In the genomic region with DNA sequence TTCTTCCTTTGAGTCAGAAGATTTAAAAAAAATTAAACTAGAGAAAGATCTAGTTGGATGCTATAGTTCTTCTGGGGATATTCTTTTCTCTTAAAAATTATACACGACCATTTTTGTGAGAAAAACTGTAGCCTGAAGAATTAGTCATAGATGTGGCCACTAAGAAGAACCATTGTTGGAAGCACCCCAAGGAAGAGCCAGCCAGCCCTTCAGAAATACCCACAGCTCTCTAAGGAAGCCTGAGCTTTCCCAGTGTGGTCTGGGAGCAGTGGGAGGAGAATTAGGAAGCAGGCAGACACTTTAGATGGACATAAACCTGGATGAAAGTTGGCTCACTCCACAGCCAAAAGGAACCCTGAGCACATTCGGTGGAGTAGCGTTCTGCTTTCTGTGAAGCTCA, we compare ENCODE assay signal across 22 mouse cellular contexts. TPM values are rescaled to one million over a fixed set of nuclear protein-coding genes. Genes with fewer than 3 reads are reported as not detected.
A peak's percentile ranks its signal among the peaks of the same experiment; 100 is the strongest.
DNase-seq lines count a peak whose midpoint lies in the region; ATAC-seq and TF ChIP-seq lines count a peak whose summit lies in the region.
"Had no signal": no experiment of that assay in that cellular context is flagged by ENCODE, and none has a peak within 500 bp of the region (broad histone marks: within the 10 kb centered on the region; RNA-seq: fewer than 3 reads in every experiment).

No protein-coding gene starts in this region.

- TF ChIP-seq POLR2A in limb, embryonic 14.5 days (IDR thresholded peaks at IDR 0.05; ENCODE audit: borderline replicate concordance, extremely low read depth, insufficient read depth, insufficient read length) = no peak

- no peak overlapping the region for H3K9ac ChIP-seq in kidney, postnatal 0 days (ENCODE audit: low read depth, low read length)
- H3K9ac ChIP-seq in limb, embryonic 14.5 days (ENCODE audit: low read depth, low read length, severe bottlenecking) = no peak overlapping the region
- H3K9ac ChIP-seq: embryonic facial prominence, embryonic 13.5 days; forebrain, embryonic 15.5 days; heart, embryonic 15.5 days; midbrain, embryonic 12.5 days; neural tube, embryonic 13.5 days had no signal

- H3K9me3 ChIP-seq in kidney, postnatal 0 days (replicated peaks; ENCODE audit: low read length) = no peaks in the 10 kb centered on the region
- H3K9me3 ChIP-seq in limb, embryonic 14.5 days (ENCODE audit: control insufficient read depth, low read length) = no peaks in the 10 kb centered on the region
- H3K9me3 ChIP-seq: embryonic facial prominence, embryonic 13.5 days; forebrain, embryonic 15.5 days; heart, embryonic 15.5 days; midbrain, embryonic 12.5 days; neural tube, embryonic 13.5 days had no signal

- no peaks in the 10 kb centered on the region for H3K27me3 ChIP-seq in kidney, postnatal 0 days (ENCODE audit: insufficient read depth, low read length)
- no peaks in the 10 kb centered on the region for H3K27me3 ChIP-seq in limb, embryonic 14.5 days (ENCODE audit: control insufficient read depth, insufficient read depth, low read length)
- H3K27me3 ChIP-seq: embryonic facial prominence, embryonic 13.5 days; forebrain, embryonic 15.5 days; heart, embryonic 15.5 days; neural tube, embryonic 13.5 days had no signal

- no peaks in the 10 kb centered on the region for H3K4me1 ChIP-seq in kidney, postnatal 0 days (replicated peaks; ENCODE audit: insufficient read depth, low read length)
- H3K4me1 ChIP-seq in limb, embryonic 14.5 days (ENCODE audit: control insufficient read depth, insufficient read depth, low read length) = peaks cover 4% of the 10 kb centered on the region; the same call in 1 of the 2 replicates
- H3K4me1 ChIP-seq: forebrain, embryonic 15.5 days; midbrain, embryonic 12.5 days had no signal

- H3K27ac ChIP-seq in gastrocnemius, adult 2 months = peak overlapping the region; percentile 38; the same call in 1 of the 2 replicates
- H3K27ac ChIP-seq in kidney, postnatal 0 days = 0 out of 2 replicates have a peak overlapping the region, but pooled peaks have one; percentile 28
- no peak overlapping the region for H3K27ac ChIP-seq in limb, embryonic 14.5 days (replicated peaks; ENCODE audit: low read depth, low read length)
- H3K27ac ChIP-seq: embryonic facial prominence, embryonic 13.5 days; forebrain, embryonic 15.5 days; heart, embryonic 15.5 days; midbrain, embryonic 12.5 days; neural tube, embryonic 13.5 days had no signal

- no peak for DNase-seq in gastrocnemius, adult 2 months
- no peak for DNase-seq in gastrocnemius, postnatal 25 days
- DNase-seq in kidney, postnatal 0 days (ENCODE audit: low spot score) = no peak
- no peak for DNase-seq in kidney, adult 8-10 months
- peak; percentile 62 for DNase-seq in NIH3T3 (ENCODE audit: low read depth)
- no peak for DNase-seq in limb, embryonic 14.5 days (ENCODE audit: low spot score)
- DNase-seq in right cerebral cortex, postnatal 10 days (ENCODE audit: low spot score in 2 of 2) = no peak
- no peak for DNase-seq in urinary bladder, postnatal 25 days (ENCODE audit: low spot score)
- DNase-seq: B cell, adult 2 months; cerebellum, adult 9-10 months; kidney, adult 11 months; kidney, postnatal 4 days; liver; right cerebral cortex, postnatal 14 days; spleen, adult 18-20 months; thymus, postnatal 25 days had no signal

- intact Hi-C loops in gastrocnemius, adult 2 months (cut with DNase I) = no loop called here

- H3K4me2 ChIP-seq in kidney, postnatal 0 days (ENCODE audit: low read length) = no peak overlapping the region
- peak overlapping the region; percentile 13; the same call in 1 of the 2 replicates for H3K4me2 ChIP-seq in limb, embryonic 14.5 days (replicated peaks; ENCODE audit: low read depth, low read length, severe bottlenecking)
- H3K4me2 ChIP-seq: forebrain, embryonic 15.5 days; midbrain, embryonic 12.5 days; neural tube, embryonic 13.5 days had no signal

- no peak overlapping the region for H3K4me3 ChIP-seq in gastrocnemius, adult 2 months
- no peak overlapping the region for H3K4me3 ChIP-seq in kidney, postnatal 0 days (replicated peaks; ENCODE audit: low read depth, low read length)
- no peak overlapping the region for H3K4me3 ChIP-seq in limb, embryonic 14.5 days (replicated peaks; ENCODE audit: low read length)
- H3K4me3 ChIP-seq: embryonic facial prominence, embryonic 13.5 days; forebrain, embryonic 15.5 days; heart, embryonic 15.5 days; midbrain, embryonic 12.5 days; neural tube, embryonic 13.5 days had no signal

- no peak for TF ChIP-seq CTCF in gastrocnemius, adult 2 months (IDR thresholded peaks at IDR 0.05)
- no peak for TF ChIP-seq CTCF in kidney, postnatal 0 days (IDR thresholded peaks at IDR 0.05; ENCODE audit: low read depth)

- no peak for ATAC-seq in kidney, postnatal 0 days (replicated peaks; ENCODE audit: low FRiP score, low read depth)
- no peak for ATAC-seq in limb, embryonic 14.5 days (ENCODE audit: low FRiP score, low read depth)
- ATAC-seq: forebrain, embryonic 15.5 days; hindbrain, embryonic 16.5 days had no signal

- no peaks in the 10 kb centered on the region for H3K36me3 ChIP-seq in kidney, postnatal 0 days (ENCODE audit: insufficient read depth, low read length)
- no peaks in the 10 kb centered on the region for H3K36me3 ChIP-seq in limb, embryonic 14.5 days (ENCODE audit: control insufficient read depth, insufficient read depth, low read length)
- H3K36me3 ChIP-seq: embryonic facial prominence, embryonic 13.5 days; forebrain, embryonic 15.5 days; heart, embryonic 15.5 days; midbrain, embryonic 12.5 days; neural tube, embryonic 13.5 days had no signal

- 52% methylated on average over 3 of the region's 3 CpGs for WGBS in kidney, postnatal 0 days
- 43% methylated on average over 3 of the region's 3 CpGs for WGBS in limb, embryonic 14.5 days

RNA-seq across cellular contexts. Expression of a gene that starts 40.7 kb away (rescaled TPM):
- 1 to 10 TPM; 2.7 to 7.2 TPM for total RNA-seq in gastrocnemius, adult 2 months (2021)
- 10 to 100 TPM in 1 of 2 experiments, 1 to 10 TPM in 1; 7.0 to 12.6 TPM for total RNA-seq in gastrocnemius, postnatal 25 days (2021)
- 3.2 and 4.0 TPM in 2 replicates for polyA plus RNA-seq in kidney, postnatal 0 days (2015; fragmentation: Nextera tagmentation; extraction: Ambion mirVana)
- polyA plus RNA-seq in limb, embryonic 14.5 days (2012; rRNA removed) = 4.4 and 5.0 TPM in 2 replicates
- 5.6 and 5.9 TPM in 2 replicates for polyA plus RNA-seq in limb, embryonic 14.5 days (2014; fragmentation: Nextera tagmentation; extraction: Ambion mirVana)

RNA-seq across cellular contexts. Expression of a gene that starts 59.5 kb away (rescaled TPM):
- total RNA-seq in gastrocnemius, adult 2 months (2021) = 10 to 100 TPM; 68.3 to 69.6 TPM
- 10 to 100 TPM; 54.3 to 62.3 TPM for total RNA-seq in gastrocnemius, postnatal 25 days (2021)
- polyA plus RNA-seq in kidney, postnatal 0 days (2015; fragmentation: Nextera tagmentation; extraction: Ambion mirVana) = 140 and 144 TPM in 2 replicates
- 144 and 150 TPM in 2 replicates for polyA plus RNA-seq in limb, embryonic 14.5 days (2012; rRNA removed)
- polyA plus RNA-seq in limb, embryonic 14.5 days (2014; fragmentation: Nextera tagmentation; extraction: Ambion mirVana) = 149 and 152 TPM in 2 replicates
